Mouse (Mus musculus): ENCODE results near the gene Ppp1r14a. TPM values are rescaled to one million over a fixed set of nuclear protein-coding genes. Genes with fewer than 3 reads are reported as not detected.

The Ppp1r14a gene
- total and polyA plus RNA-seq, 2 experiments from 2014 or later = 1.3 to 1.4 TPM

- no peak for TF ChIP-seq CTCF (IDR thresholded peaks at IDR 0.05)
- peak overlapping the region; percentile 9; the same call in 1 of the 2 replicates for H3K9ac ChIP-seq (replicated peaks; ENCODE audit: low read length, poor library complexity, severe bottlenecking)
- H3K27ac ChIP-seq (ENCODE audit: low read depth, low read length) = peak overlapping the region; percentile 96
- H3K4me2 ChIP-seq (ENCODE audit: low read depth, low read length, poor library complexity, severe bottlenecking) = peak overlapping the region; percentile 28; the same call in 1 of the 2 replicates
- WGBS = 4% methylated on average over 18 of the region's 18 CpGs
- H3K36me3 ChIP-seq (ENCODE audit: insufficient read depth, low read length) = peaks cover 18% of the 10 kb centered on the region
- no peak for DNase-seq (ENCODE audit: low spot score)
- ATAC-seq (ENCODE audit: low FRiP score) = no peak
- no peaks in the 10 kb centered on the region for H3K9me3 ChIP-seq (ENCODE audit: low read length)
- H3K4me1 ChIP-seq (ENCODE audit: insufficient read depth, low read length) = peaks cover 51% of the 10 kb centered on the region
- no peak overlapping the region for H3K4me3 ChIP-seq (ENCODE audit: low read depth, low read length)
- no peaks in the 10 kb centered on the region for H3K27me3 ChIP-seq (ENCODE audit: insufficient read depth, low read length)
These were observed 29.2 kb downstream of the Ppp1r14a start for GRCm38 (mm10) chr7:29318115-29318911.

GRCm38 (mm10) chr7:29319337-29320307, 30.5 kb downstream of the Ppp1r14a start:
- Histone ChIP-seq H3K36me3 (ENCODE audit: insufficient read depth, low read length) (peaks cover 23% of the 10 kb centered on the region), H3K9me3 (ENCODE audit: low read length) (no peaks in the 10 kb centered on the region), H3K9ac (replicated peaks; ENCODE audit: low read length, poor library complexity, severe bottlenecking) (0 out of 2 replicates have a peak overlapping the region, but pooled peaks have one; percentile 29), H3K4me3 (ENCODE audit: low read depth, low read length) (no peak overlapping the region), H3K4me1 (ENCODE audit: insufficient read depth, low read length) (peaks cover 41% of the 10 kb centered on the region), H3K4me2 (ENCODE audit: low read depth, low read length, poor library complexity, severe bottlenecking) (peak overlapping the region; percentile 25), H3K27me3 (ENCODE audit: insufficient read depth, low read length) (no peaks in the 10 kb centered on the region), H3K27ac (ENCODE audit: low read depth, low read length) (peak overlapping the region; percentile 96)
- ATAC-seq (ENCODE audit: low FRiP score) (no peak), DNase-seq (ENCODE audit: low spot score) (no peak)
- TF ChIP-seq CTCF (IDR thresholded peaks at IDR 0.05) = peak; percentile 62
- 16% methylated on average over 19 of the region's 19 CpGs for WGBS

- Histone ChIP-seq H3K4me1 (ENCODE audit: insufficient read depth, low read length) (no peaks in the 10 kb centered on the region), H3K9me3 (ENCODE audit: low read length) (no peaks in the 10 kb centered on the region), H3K4me2 (ENCODE audit: low read depth, low read length, poor library complexity, severe bottlenecking) (no peak overlapping the region), H3K27me3 (ENCODE audit: insufficient read depth, low read length) (no peaks in the 10 kb centered on the region), H3K9ac (replicated peaks; ENCODE audit: low read length, poor library complexity, severe bottlenecking) (no peak overlapping the region), H3K36me3 (ENCODE audit: insufficient read depth, low read length) (peaks cover 56% of the 10 kb centered on the region), H3K27ac (ENCODE audit: low read depth, low read length) (no peak overlapping the region), H3K4me3 (ENCODE audit: low read depth, low read length) (no peak overlapping the region)
- no peak for ATAC-seq (ENCODE audit: low FRiP score)
- no peak for TF ChIP-seq CTCF (IDR thresholded peaks at IDR 0.05)
- DNase-seq (ENCODE audit: low spot score) = no peak
- WGBS = 88% methylated on average over 6 of the region's 6 CpGs
These were observed 38.0 kb downstream of the Ppp1r14a start for GRCm38 (mm10) chr7:29327087-29327486.

DNA sequence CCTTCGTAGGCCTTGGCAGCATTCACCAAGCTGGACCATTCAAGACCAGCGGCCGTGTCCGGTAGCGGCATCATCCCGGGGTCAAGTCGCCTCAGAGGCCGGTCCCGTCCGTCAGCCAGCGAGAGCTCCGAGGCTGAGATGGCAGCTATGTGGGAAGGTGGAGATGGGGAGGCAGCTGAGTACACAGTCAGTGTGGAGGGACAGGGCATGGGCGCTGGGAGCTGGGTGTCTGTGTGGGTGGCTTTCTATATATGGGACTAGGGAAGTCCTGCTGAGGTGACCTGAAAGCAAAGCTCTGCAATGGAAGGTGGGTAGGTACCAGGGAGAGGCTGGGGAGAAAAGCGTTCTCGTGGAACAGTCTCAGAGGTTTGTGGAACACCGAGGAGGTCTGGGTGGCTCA, 39.9 kb downstream of the Ppp1r14a start:
- no peak overlapping the region for H3K4me2 ChIP-seq (ENCODE audit: low read depth, low read length, poor library complexity, severe bottlenecking)
- no peak for TF ChIP-seq CTCF (IDR thresholded peaks at IDR 0.05)
- ATAC-seq (ENCODE audit: low FRiP score) (no peak), DNase-seq (ENCODE audit: low spot score) (no peak)
- H3K9me3 ChIP-seq (ENCODE audit: low read length) = no peaks in the 10 kb centered on the region
- 90% methylated on average over 16 of the region's 16 CpGs for WGBS
- no peaks in the 10 kb centered on the region for H3K27me3 ChIP-seq (ENCODE audit: insufficient read depth, low read length)
- no peak overlapping the region for H3K4me3 ChIP-seq (ENCODE audit: low read depth, low read length)
- H3K36me3 ChIP-seq (ENCODE audit: insufficient read depth, low read length) = peaks cover 59% of the 10 kb centered on the region
- H3K9ac ChIP-seq (replicated peaks; ENCODE audit: low read length, poor library complexity, severe bottlenecking) = no peak overlapping the region
- no peak overlapping the region for H3K27ac ChIP-seq (ENCODE audit: low read depth, low read length)
- H3K4me1 ChIP-seq (ENCODE audit: insufficient read depth, low read length) = no peaks in the 10 kb centered on the region

DNA sequence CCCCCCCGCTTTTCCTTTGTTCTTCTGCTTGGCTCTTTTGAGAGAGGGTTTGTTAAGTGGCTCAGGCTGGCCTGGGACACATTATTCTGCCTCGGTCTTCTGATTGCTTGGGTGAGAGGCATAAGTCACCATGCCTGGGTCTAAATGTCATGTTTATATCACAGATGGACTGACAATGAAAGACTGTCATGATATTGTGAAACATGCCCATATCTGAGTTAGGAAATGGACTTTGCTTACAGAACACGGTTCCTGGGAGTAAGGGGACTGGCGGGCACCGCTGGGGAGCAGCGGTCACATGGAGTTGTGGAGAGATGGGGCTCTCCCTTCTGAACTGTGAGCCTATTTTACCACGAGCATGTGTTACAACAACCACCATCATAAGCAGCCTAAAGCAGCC, 45.0 kb downstream of the Ppp1r14a start:
- H3K9ac ChIP-seq (replicated peaks; ENCODE audit: low read length, poor library complexity, severe bottlenecking) = no peak overlapping the region
- no peak for DNase-seq (ENCODE audit: low spot score)
- H3K27ac ChIP-seq (ENCODE audit: low read depth, low read length) = no peak overlapping the region
- H3K4me1 ChIP-seq (ENCODE audit: insufficient read depth, low read length) = no peaks in the 10 kb centered on the region
- no peak overlapping the region for H3K4me3 ChIP-seq (ENCODE audit: low read depth, low read length)
- WGBS = 57% methylated on average over 7 of the region's 7 CpGs
- H3K36me3 ChIP-seq (ENCODE audit: insufficient read depth, low read length) = peaks cover 48% of the 10 kb centered on the region
- no peaks in the 10 kb centered on the region for H3K9me3 ChIP-seq (ENCODE audit: low read length)
- ATAC-seq (ENCODE audit: low FRiP score) = no peak
- TF ChIP-seq CTCF (IDR thresholded peaks at IDR 0.05) = no peak
- no peaks in the 10 kb centered on the region for H3K27me3 ChIP-seq (ENCODE audit: insufficient read depth, low read length)
- H3K4me2 ChIP-seq (ENCODE audit: low read depth, low read length, poor library complexity, severe bottlenecking) = no peak overlapping the region
